ENCODE assay signal across 8 mouse cellular contexts in genomic region chr7:109671581-109672471, GRCm38 (mm10). TPM values are rescaled to one million over a fixed set of nuclear protein-coding genes. Genes with fewer than 3 reads are reported as not detected.
DNase-seq lines count a peak whose midpoint lies in the region; ATAC-seq lines count a peak whose summit lies in the region.

No protein-coding gene starts in this region.

- under 1% methylated on average over 35 of the region's 44 CpGs for WGBS in intestine, embryonic 14.5 days

- H3K9me3 ChIP-seq in intestine, embryonic 14.5 days (ENCODE audit: control insufficient read depth, low read length) = no peaks in the 10 kb centered on the region

- peak; percentile 75 for DNase-seq in adrenal gland, postnatal 10 days
- DNase-seq in embryo, embryonic 10.5 days (ENCODE audit: low spot score) = peak; percentile 92
- DNase-seq in gastrocnemius, postnatal 25 days = peak; percentile 80
- peak; percentile 89 for DNase-seq in intestine, embryonic 14.5 days (ENCODE audit: low spot score)
- peak; percentile 35 to 57 for DNase-seq in left cerebral cortex, adult 8-10 months (ENCODE audit: low spot score in 2 of 2)
- peak; percentile 82 to 90 for DNase-seq in lung, postnatal 4 days
- DNase-seq in right cerebral cortex, postnatal 10 days (ENCODE audit: low spot score in 2 of 2) = peak; percentile 90 to 93

- H3K4me1 ChIP-seq in intestine, embryonic 14.5 days (replicated peaks; ENCODE audit: control insufficient read depth, insufficient read depth, low read length) = peaks cover 42% of the 10 kb centered on the region

- no peaks in the 10 kb centered on the region for H3K27me3 ChIP-seq in intestine, embryonic 14.5 days (replicated peaks; ENCODE audit: control insufficient read depth, insufficient read depth, low read length)

- peak overlapping the region; percentile 55 for H3K4me2 ChIP-seq in intestine, embryonic 14.5 days (ENCODE audit: low read length)

- peak overlapping the region; percentile 84 for H3K9ac ChIP-seq in intestine, embryonic 14.5 days (ENCODE audit: low read length)

- H3K36me3 ChIP-seq in intestine, embryonic 14.5 days (ENCODE audit: control insufficient read depth, insufficient read depth, low read length) = no peaks in the 10 kb centered on the region

- peak overlapping the region; percentile 99 for H3K27ac ChIP-seq in intestine, embryonic 14.5 days (ENCODE audit: low read depth)

- peak overlapping the region; percentile 79 for H3K4me3 ChIP-seq in intestine, embryonic 14.5 days (ENCODE audit: low read depth, low read length)

- ATAC-seq in intestine, embryonic 14.5 days (replicated peaks; ENCODE audit: low FRiP score, low TSS enrichment, low read depth) = peak; percentile 97
- ATAC-seq in inflammation-experienced regulatory T-cells, adult 6 months = no peak

RNA-seq across cellular contexts. Expression of gene St5, which starts 31.6 kb away (rescaled TPM):
- total RNA-seq in adrenal gland, postnatal 10 days (2021) = 10 to 100 TPM; 48.2 to 55.3 TPM
- total RNA-seq in gastrocnemius, postnatal 25 days (2021) = 1 to 10 TPM; 8.0 to 8.3 TPM
- 68.7 and 70.7 TPM in 2 replicates for polyA plus RNA-seq in intestine, embryonic 14.5 days (2014; fragmentation: Nextera tagmentation; extraction: Ambion mirVana)
- 10 to 100 TPM; 14.4 to 18.3 (median 15.7) TPM for total RNA-seq in left cerebral cortex, adult 8-10 months (2022)
- polyA plus RNA-seq in inflammation-experienced regulatory T-cells, adult 6 months (2017; shearing (Covaris generic)) = under 1 TPM; 0.36 to 0.90 (median 0.47) TPM

RNA-seq across cellular contexts. Expression of gene Akip1, which starts 31.7 kb away (rescaled TPM):
- 10 to 100 TPM; 36.8 to 38.5 TPM for total RNA-seq in adrenal gland, postnatal 10 days (2021)
- 1 to 10 TPM; 5.4 to 8.2 TPM for total RNA-seq in gastrocnemius, postnatal 25 days (2021)
- 29.0 and 30.9 TPM in 2 replicates for polyA plus RNA-seq in intestine, embryonic 14.5 days (2014; fragmentation: Nextera tagmentation; extraction: Ambion mirVana)
- 1 to 10 TPM; 5.1 to 7.6 (median 6.3) TPM for total RNA-seq in left cerebral cortex, adult 8-10 months (2022)
- polyA plus RNA-seq in inflammation-experienced regulatory T-cells, adult 6 months (2017; shearing (Covaris generic)) = 10 to 100 TPM; 27.1 to 43.4 (median 31.9) TPM

RNA-seq across cellular contexts. Expression of gene BC051019, which starts 51.8 kb away (rescaled TPM):
- total RNA-seq in adrenal gland, postnatal 10 days (2021) = not detected
- not detected for total RNA-seq in gastrocnemius, postnatal 25 days (2021)
- polyA plus RNA-seq in intestine, embryonic 14.5 days (2014; fragmentation: Nextera tagmentation; extraction: Ambion mirVana) = not detected in 2 replicates
- not detected for total RNA-seq in left cerebral cortex, adult 8-10 months (2022)
- under 1 TPM in 1 of 3 experiments, not detected in 2; 0.27 TPM for polyA plus RNA-seq in inflammation-experienced regulatory T-cells, adult 6 months (2017; shearing (Covaris generic))

RNA-seq across cellular contexts. Expression of gene Ascl3, which starts 59.7 kb away (rescaled TPM):
- not detected for total RNA-seq in adrenal gland, postnatal 10 days (2021)
- total RNA-seq in gastrocnemius, postnatal 25 days (2021) = not detected
- polyA plus RNA-seq in intestine, embryonic 14.5 days (2014; fragmentation: Nextera tagmentation; extraction: Ambion mirVana) = 0.46 TPM in 1 of 2 replicates, not detected in the other
- not detected for total RNA-seq in left cerebral cortex, adult 8-10 months (2022)
- polyA plus RNA-seq in inflammation-experienced regulatory T-cells, adult 6 months (2017; shearing (Covaris generic)) = under 1 TPM in 1 of 3 experiments, not detected in 2; 0.83 TPM

Comparison
In these comparisons a context has a peak if more than half of its experiments do, and no peak if none do; other contexts are left out.
1. RNA of gene Akip1, which starts 31.7 kb away (total RNA-seq): 36.8 to 38.5 TPM in adrenal gland, postnatal 10 days; 5.4 to 8.2 TPM in gastrocnemius, postnatal 25 days and 5.1 to 7.6 TPM in left cerebral cortex, adult 8-10 months; every median in the first group is over 4 times any median in the second.
2. Peak in every context shown above with its lines, with median percentiles within 50 percentile points of each other: DNase-seq.